Mouse (Mus musculus): ENCODE data around the gene Grid2.
"Not testable (repeated sequence)": the region's sequence is repeated elsewhere in the genome, so short reads cannot be mapped to it uniquely, and the experiment has no call there.

The Grid2 gene

GRCm38 (mm10) chr6:63255826-63256555 lies at the start of gene Grid2:
TSS of gene Grid2 (plus strand) at chr6:63255876.
- peak; percentile 72 to 80 for DNase-seq (ENCODE audit: low spot score in 2 of 2)

GRCm38 (mm10) chr6:63250738-63251137 lies 4.9 kb upstream of the Grid2 start:
- DNase-seq (ENCODE audit: low spot score in 2 of 2), result no peak

- peak; percentile 60 to 70 for DNase-seq (ENCODE audit: low spot score in 2 of 2)
Measured at GRCm38 (mm10) chr6:63256556-63257405, 1.1 kb downstream of the Grid2 start.

- DNase-seq (ENCODE audit: low spot score in 2 of 2), result peak; percentile 67 to 71
Measured at GRCm38 (mm10) chr6:63257406-63257845, 1.8 kb downstream of the Grid2 start.

- peak in 1 of 2 experiments; percentile 7 for DNase-seq (ENCODE audit: low spot score in 2 of 2)
Measured at GRCm38 (mm10) chr6:63257876-63258275, 2.2 kb downstream of the Grid2 start.

- peak in 1 of 2 experiments; percentile 10 for DNase-seq (ENCODE audit: low spot score in 2 of 2)
Measured at GRCm38 (mm10) chr6:63259764-63260163, 4.1 kb downstream of the Grid2 start.

DNA sequence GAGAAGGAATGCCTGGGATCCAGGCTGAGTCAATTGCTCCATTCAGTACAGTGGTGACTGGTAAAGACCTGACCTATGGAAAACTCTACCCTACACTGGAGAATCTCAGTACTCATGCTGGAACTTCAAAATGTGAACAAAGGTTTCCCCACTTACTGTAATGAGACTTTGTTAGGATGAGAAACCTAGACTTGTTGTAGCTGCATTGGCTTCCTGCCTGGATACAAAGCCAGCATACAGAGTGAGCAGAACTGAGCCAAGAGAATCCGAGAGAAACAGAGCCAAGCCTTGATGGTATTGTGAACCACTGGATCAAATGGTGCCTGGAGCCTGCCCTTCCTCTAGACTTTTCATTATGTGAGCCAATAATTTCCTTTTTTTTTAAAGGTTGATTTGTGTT lies 28.7 kb downstream of the Grid2 start:
- DNase-seq (ENCODE audit: low spot score in 2 of 2), result peak; percentile 3 to 45

GRCm38 (mm10) chr6:63342438-63343004 lies 86.8 kb downstream of the Grid2 start:
- DNase-seq (ENCODE audit: low spot score in 2 of 2), result no peak

DNA sequence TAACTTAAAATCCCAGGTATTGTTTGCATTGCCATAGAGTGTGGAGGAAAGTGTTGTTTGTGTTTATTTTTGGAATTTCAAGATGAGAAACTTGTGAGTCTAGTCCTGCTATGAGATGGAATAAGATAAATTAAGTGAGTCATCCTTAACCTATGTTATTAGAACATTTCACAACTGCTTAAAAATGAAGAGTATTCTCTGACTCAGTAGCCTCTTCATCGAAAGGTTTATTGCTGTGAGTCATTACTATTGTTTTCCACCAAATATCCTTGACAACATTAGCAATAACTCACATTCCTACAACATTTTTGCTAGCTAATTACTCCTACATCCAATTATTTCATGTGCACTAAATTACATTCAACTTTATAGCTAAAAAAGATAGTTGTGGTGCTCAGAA lies 91.3 kb downstream of the Grid2 start:
- DNase-seq (ENCODE audit: low spot score in 2 of 2), result no peak

DNA sequence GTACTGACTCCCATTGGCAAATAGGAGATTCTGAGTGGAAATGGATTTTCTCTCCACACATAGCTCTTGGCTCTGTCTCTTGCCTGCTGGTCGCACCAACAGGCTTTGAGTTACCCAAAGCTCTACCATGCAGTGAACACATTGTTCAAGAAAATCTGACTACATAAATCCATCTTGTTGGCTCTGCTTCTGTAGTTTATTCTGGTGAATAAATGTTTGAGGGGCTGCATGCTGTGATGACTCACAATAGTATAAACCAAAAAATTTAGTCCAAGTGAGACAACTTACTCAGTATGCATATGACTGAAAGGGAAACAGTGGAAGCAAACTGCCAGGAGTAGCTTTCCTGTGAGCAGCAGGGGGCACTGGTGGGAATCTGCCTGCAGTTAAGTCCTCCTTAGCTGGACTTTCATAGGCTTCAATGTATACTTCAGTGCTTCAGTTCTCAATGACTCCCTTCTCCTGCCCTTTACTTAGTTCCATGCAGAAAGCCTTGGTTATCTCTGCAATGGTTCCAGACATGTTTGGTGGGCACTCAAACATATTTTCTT lies 125.5 kb downstream of the Grid2 start:
- no peak for DNase-seq (ENCODE audit: low spot score in 2 of 2)

DNA sequence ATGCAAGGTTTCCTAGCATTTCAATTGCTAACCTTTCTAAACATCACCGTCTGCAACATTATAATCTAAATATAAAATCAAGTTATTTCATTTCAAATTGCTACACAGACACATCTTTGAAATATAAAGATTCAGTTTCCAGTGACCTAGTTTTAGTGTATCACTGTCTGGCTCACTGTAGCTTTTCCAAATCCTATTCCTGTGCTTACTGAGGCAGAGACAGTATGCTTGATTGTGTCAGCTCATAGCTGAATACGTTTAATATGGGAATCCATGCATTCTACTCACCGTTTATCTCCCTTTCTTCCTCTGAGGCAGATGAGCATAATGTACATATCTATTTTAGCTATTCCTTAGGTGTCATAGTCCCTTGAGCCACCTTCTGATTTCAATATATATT lies 146.0 kb downstream of the Grid2 start:
- DNase-seq (ENCODE audit: low spot score in 2 of 2), result no peak

DNA sequence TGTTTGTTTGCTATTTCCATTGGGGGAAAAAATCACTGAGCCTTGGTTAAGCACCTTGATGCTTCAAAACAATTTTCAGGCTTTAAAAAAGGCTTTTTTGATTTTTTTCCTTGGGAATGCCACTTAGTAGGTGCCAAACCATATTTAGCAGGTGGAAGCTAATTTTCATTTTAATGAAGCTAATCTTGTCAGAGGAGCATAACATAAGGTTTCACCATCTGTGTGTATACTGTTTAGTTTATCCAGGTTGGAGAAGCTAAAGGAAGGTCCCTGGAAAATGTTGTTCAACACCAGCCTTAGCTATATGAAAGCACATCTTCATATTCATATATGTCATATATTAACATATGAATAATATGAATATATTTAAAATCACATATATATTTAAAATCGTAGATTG lies 161.9 kb downstream of the Grid2 start:
- DNase-seq (ENCODE audit: low spot score in 2 of 2), result no peak

GRCm38 (mm10) chr6:63432751-63433150 lies 177.1 kb downstream of the Grid2 start:
- DNase-seq (ENCODE audit: low spot score in 2 of 2), result no peak

DNA sequence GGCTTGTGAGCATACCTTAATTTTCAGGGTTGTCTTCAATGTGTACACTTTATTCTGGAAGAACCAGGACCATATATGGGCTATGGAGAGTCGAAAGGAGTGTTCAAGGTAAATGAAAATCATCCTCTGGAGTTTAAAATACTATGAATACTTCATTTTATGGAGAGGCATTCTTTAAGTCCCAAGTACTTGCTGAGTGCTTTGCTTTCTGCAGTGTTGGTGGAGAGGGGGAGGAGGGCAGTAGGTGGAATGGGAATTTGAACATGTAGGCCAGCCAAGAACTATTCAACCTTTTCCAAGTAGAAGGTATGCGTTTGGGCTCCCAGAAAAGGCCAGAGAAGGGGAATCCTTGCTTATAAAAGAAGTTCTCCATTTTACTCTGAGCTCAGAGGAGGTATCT lies 192.5 kb downstream of the Grid2 start:
- DNase-seq (ENCODE audit: low spot score in 2 of 2), result no peak

DNA sequence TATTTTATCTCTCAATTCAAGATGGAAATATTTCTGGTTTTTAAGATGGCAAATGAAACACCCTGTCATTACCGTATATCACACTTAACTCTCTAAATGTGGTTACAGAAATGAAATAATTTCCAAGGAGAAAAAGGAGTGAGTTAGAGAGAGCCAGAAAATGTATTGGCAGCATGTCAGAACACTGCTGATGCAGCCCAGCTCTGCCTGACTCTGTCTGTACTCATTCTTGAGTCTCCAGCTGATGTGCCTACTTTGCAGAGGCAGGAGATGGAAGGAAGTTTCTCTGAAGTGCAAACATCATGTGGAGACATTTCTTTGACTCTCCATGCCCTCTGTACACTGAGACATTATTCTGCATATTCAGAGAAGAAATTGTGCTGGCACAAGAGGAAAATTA lies 226.5 kb downstream of the Grid2 start:
- DNase-seq (ENCODE audit: low spot score in 2 of 2), result peak in 1 of 2 experiments; percentile 13

- no peak for DNase-seq (ENCODE audit: low spot score in 2 of 2)
Measured at GRCm38 (mm10) chr6:63515016-63515415, 259.3 kb downstream of the Grid2 start.

DNA sequence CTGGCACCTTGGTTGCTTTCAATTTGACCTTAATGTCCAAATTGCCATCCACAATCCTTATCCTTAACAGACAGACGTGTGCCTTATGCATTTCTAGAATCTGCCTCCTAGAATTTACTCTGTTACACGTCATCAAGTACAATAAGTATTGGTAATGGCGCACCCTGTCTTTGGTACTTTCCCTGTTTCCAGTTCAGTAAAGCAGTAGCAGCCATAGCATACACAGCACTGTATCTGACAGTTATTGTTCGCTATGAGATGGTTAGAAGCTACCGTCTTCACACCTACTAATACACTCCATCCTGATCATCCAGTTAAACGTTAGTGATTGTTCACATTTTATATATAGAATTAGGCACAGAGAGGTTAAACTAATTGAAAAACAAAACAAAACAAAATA lies 260.3 kb downstream of the Grid2 start:
- no peak for DNase-seq (ENCODE audit: low spot score in 2 of 2)

GRCm38 (mm10) chr6:63531751-63532150 lies 276.1 kb downstream of the Grid2 start:
- DNase-seq (ENCODE audit: low spot score in 2 of 2), result peak; percentile 3 to 10

GRCm38 (mm10) chr6:63532901-63533300 lies 277.2 kb downstream of the Grid2 start:
- DNase-seq (ENCODE audit: low spot score in 2 of 2), result no peak

GRCm38 (mm10) chr6:63547741-63548140 lies 292.1 kb downstream of the Grid2 start:
- no peak for DNase-seq (ENCODE audit: low spot score in 2 of 2)

GRCm38 (mm10) chr6:63568741-63569140 lies 313.1 kb downstream of the Grid2 start:
- DNase-seq (ENCODE audit: low spot score in 2 of 2), result not testable (repeated sequence)

- no peak for DNase-seq (ENCODE audit: low spot score in 2 of 2)
Measured at GRCm38 (mm10) chr6:63590681-63591080, 335.0 kb downstream of the Grid2 start.

Data from frontal cortex, postnatal 36 days (tissue).